Mouse (Mus musculus) lung, embryonic 16.5 days (tissue): ENCODE data around the gene Pdia2. TPM values are rescaled to one million over a fixed set of nuclear protein-coding genes. Genes with fewer than 3 reads are reported as not detected.

ENCODE experiments used
- ATAC-seq: fragments of 200-750 bp; cut with Nextera tagmentation; 2 replicates; pipeline ENCODE4 v1.8.0; 2017; ENCODE audit warnings: low read depth, mild to moderate bottlenecking, moderate library complexity
- H3K27ac ChIP-seq: fragments of 300-500 bp; sonication (generic); 2 replicates; pipeline ENCODE4 v1.5.1; 2014; ENCODE audit warnings: mild to moderate bottlenecking, control low read depth, low read length
- H3K27me3 ChIP-seq: fragments of 300-500 bp; sonication (generic); 2 replicates; pipeline ENCODE4 v1.6.1; 2014; ENCODE audit warnings: low read depth, low read length, mixed read lengths; ENCODE audit not compliant: control insufficient read depth, insufficient read depth
- H3K36me3 ChIP-seq: fragments of 300-500 bp; sonication (generic); 2 replicates; pipeline ENCODE4 v1.6.1; 2014; ENCODE audit warnings: low read length; ENCODE audit not compliant: control insufficient read depth, insufficient read depth
- H3K4me1 ChIP-seq: fragments of 300-500 bp; sonication (generic); replicated peaks from 2 replicates; pipeline ENCODE4 v1.6.1; 2014; ENCODE audit warnings: low read length, mixed read lengths; ENCODE audit not compliant: control insufficient read depth, insufficient read depth
- H3K4me2 ChIP-seq: fragments of 300-500 bp; sonication (generic); 2 replicates; pipeline ENCODE4 v1.6.1; 2014; ENCODE audit warnings: low read depth, low read length, control low read depth
- H3K4me3 ChIP-seq: fragments of 300-500 bp; sonication (generic); 2 replicates; pipeline ENCODE4 v1.5.1; 2014; ENCODE audit warnings: mild to moderate bottlenecking, low read length, control low read depth
- H3K9ac ChIP-seq: fragments of 300-500 bp; sonication (generic); 2 replicates; pipeline ENCODE4 v1.6.1; 2014; ENCODE audit warnings: low read length, control low read depth
- H3K9me3 ChIP-seq: fragments of 300-500 bp; sonication (generic); 2 replicates; pipeline ENCODE4 v1.6.1; 2016; ENCODE audit warnings: low read length; ENCODE audit not compliant: control insufficient read depth
- WGBS: fragments of 180-500 bp; shearing (Covaris S2); extraction: QIAGEN DNeasy Blood & Tissue Kit; methylation state at CpG from one replicate; pipeline ENCODE4 v1.1.7; 2014; 5-methylcytosine and 5-hydroxymethylcytosine counted together
- polyA plus RNA-seq: library from polyadenylated mRNA; unstranded; fragments of >200 nt; fragmentation: Nextera tagmentation; extraction: Ambion mirVana; gene quantifications from 2 replicates; pipeline ENCODE4 v1.2.1, GENCODE M21; 2015

Pdia2 gene
- 0.20 and 0.31 TPM in 2 replicates for polyA plus RNA-seq

GRCm38 (mm10) chr17:26198892-26199291, at the start of gene Pdia2:
Gene Pdia2 (minus strand): TSS chr17:26199087.
- Histone ChIP-seq H3K4me2 (no peak within 1 kb of the TSS), H3K4me1 (peaks cover 19% of the 10 kb centered on the region), H3K27me3 (peaks cover 33% of the 10 kb centered on the region), H3K4me3 (no peak within 1 kb of the TSS), H3K9me3 (no peaks in the 10 kb centered on the region), H3K36me3 (peaks cover 16% of the 10 kb centered on the region), H3K27ac (no peak within 1 kb of the TSS), H3K9ac (no peak within 1 kb of the TSS)
- no peak for ATAC-seq
- 74% methylated on average over 4 of the region's 4 CpGs for WGBS

- Histone ChIP-seq H3K4me2 (peak within 1 kb of the TSS; percentile 67), H3K27ac (peak within 1 kb of the TSS; percentile 73), H3K9ac (peak within 1 kb of the TSS; percentile 76), H3K27me3 (no peaks in the 10 kb centered on the region), H3K36me3 (no peaks in the 10 kb centered on the region), H3K9me3 (no peaks in the 10 kb centered on the region), H3K4me3 (peak within 1 kb of the TSS; percentile 73), H3K4me1 (no peaks in the 10 kb centered on the region; the same call in 1 of the 2 replicates)
- WGBS = 6% methylated on average over 30 of the region's 33 CpGs
- ATAC-seq = peak; percentile 99
These were observed 45.4 kb upstream of the Pdia2 start, which contains the start of gene Fam234a for GRCm38 (mm10) chr17:26244101-26244841. Gene Fam234a (minus strand): TSS chr17:26244242.

- Histone ChIP-seq H3K27me3 (no peaks in the 10 kb centered on the region), H3K9me3 (no peaks in the 10 kb centered on the region), H3K36me3 (no peaks in the 10 kb centered on the region), H3K9ac (peak overlapping the region; percentile 76), H3K4me2 (peak overlapping the region; percentile 67), H3K4me1 (no peaks in the 10 kb centered on the region; the same call in 1 of the 2 replicates), H3K27ac (peak overlapping the region; percentile 73), H3K4me3 (peak overlapping the region; percentile 73)
- ATAC-seq = peak; percentile 81
- WGBS = under 1% methylated on average over 31 of the region's 32 CpGs
These were observed 44.7 kb upstream of the Pdia2 start for GRCm38 (mm10) chr17:26243471-26244100.

GRCm38 (mm10) chr17:26240990-26241389, 42.1 kb upstream of the Pdia2 start:
- Histone ChIP-seq H3K4me1 (no peaks in the 10 kb centered on the region; the same call in 1 of the 2 replicates), H3K36me3 (no peaks in the 10 kb centered on the region), H3K27me3 (no peaks in the 10 kb centered on the region), H3K4me2 (no peak overlapping the region), H3K9me3 (no peaks in the 10 kb centered on the region), H3K27ac (no peak overlapping the region), H3K9ac (no peak overlapping the region), H3K4me3 (no peak overlapping the region)
- WGBS = 83% methylated on average over 6 of the region's 6 CpGs
- ATAC-seq = no peak

- Histone ChIP-seq H3K27ac (no peak overlapping the region), H3K9me3 (no peaks in the 10 kb centered on the region), H3K27me3 (no peaks in the 10 kb centered on the region), H3K4me1 (no peaks in the 10 kb centered on the region; the same call in 1 of the 2 replicates), H3K36me3 (no peaks in the 10 kb centered on the region), H3K9ac (no peak overlapping the region), H3K4me3 (no peak overlapping the region), H3K4me2 (no peak overlapping the region)
- 76% methylated on average over 6 of the region's 6 CpGs for WGBS
- ATAC-seq = no peak
These were observed 41.4 kb upstream of the Pdia2 start for GRCm38 (mm10) chr17:26240120-26240790.

GRCm38 (mm10) chr17:26239551-26239950, 40.7 kb upstream of the Pdia2 start:
- Histone ChIP-seq H3K27ac (no peak overlapping the region), H3K4me1 (no peaks in the 10 kb centered on the region; the same call in 1 of the 2 replicates), H3K4me2 (no peak overlapping the region), H3K36me3 (no peaks in the 10 kb centered on the region), H3K9me3 (no peaks in the 10 kb centered on the region), H3K4me3 (no peak overlapping the region), H3K9ac (no peak overlapping the region), H3K27me3 (no peaks in the 10 kb centered on the region)
- no peak for ATAC-seq
- WGBS = 52% methylated on average over 2 of the region's 2 CpGs

- Histone ChIP-seq H3K27me3 (no peaks in the 10 kb centered on the region), H3K4me3 (no peak overlapping the region), H3K9me3 (no peaks in the 10 kb centered on the region), H3K27ac (no peak overlapping the region), H3K36me3 (no peaks in the 10 kb centered on the region), H3K4me2 (no peak overlapping the region), H3K4me1 (no peaks in the 10 kb centered on the region), H3K9ac (no peak overlapping the region)
- 78% methylated on average over 10 of the region's 10 CpGs for WGBS
- no peak for ATAC-seq
These were observed 38.8 kb upstream of the Pdia2 start for GRCm38 (mm10) chr17:26237667-26238066.

- Histone ChIP-seq H3K4me2 (no peak overlapping the region), H3K36me3 (no peaks in the 10 kb centered on the region), H3K9ac (no peak overlapping the region), H3K27me3 (no peaks in the 10 kb centered on the region), H3K4me1 (no peaks in the 10 kb centered on the region), H3K9me3 (no peaks in the 10 kb centered on the region), H3K27ac (no peak overlapping the region), H3K4me3 (no peak overlapping the region)
- WGBS = 63% methylated on average over 13 of the region's 13 CpGs
- no peak for ATAC-seq
These were observed 36.4 kb upstream of the Pdia2 start for GRCm38 (mm10) chr17:26235077-26235815.
